Mouse (Mus musculus) MEL (cell line): Measurements from ENCODE around the gene Sh3gl3. TPM values are rescaled to one million over a fixed set of nuclear protein-coding genes. Genes with fewer than 3 reads are reported as not detected.

Experiments
- DNase-seq: peaks from one replicate; pipeline ENCODE4 v3.0.0; 2011; ENCODE audit warnings: low read depth, low spot score
- H3K27ac ChIP-seq: 2 replicates; pipeline ENCODE4 v1.5.1; 2012; ENCODE audit warnings: low read depth, mild to moderate bottlenecking, control low read depth, low read length, moderate library complexity; ENCODE audit not compliant: control insufficient read depth
- H3K27me3 ChIP-seq, 2 experiments: fragments of 150-350 bp in 1 of 2; sonication (generic) in 1 of 2; 2 replicates each; pipeline ENCODE4 v1.6.1; 2012; ENCODE audit warnings: low read length in 2 of 2, mild to moderate bottlenecking in 2 of 2, improper control_type of control experiment in 1 of 2, moderate library complexity in 1 of 2; ENCODE audit not compliant: insufficient read depth in 2 of 2, control insufficient read depth in 1 of 2
- H3K36me3 ChIP-seq, 2 experiments: 2 replicates each; pipeline ENCODE4 v1.6.1; 2012 to 2014; ENCODE audit warnings: low read length in 2 of 2, improper control_type of control experiment in 1 of 2, inconsistent platforms in 1 of 2, mild to moderate bottlenecking in 1 of 2; ENCODE audit not compliant: insufficient read depth in 2 of 2, control insufficient read depth in 1 of 2
- H3K4me1 ChIP-seq, 2 experiments: fragments of 150-350 bp in 1 of 2; sonication (generic) in 1 of 2; 2 replicates each; pipeline ENCODE4 v1.6.1; 2012; ENCODE audit warnings: low read length in 2 of 2, improper control_type of control experiment in 1 of 2, mild to moderate bottlenecking in 1 of 2; ENCODE audit not compliant: insufficient read depth in 2 of 2, control insufficient read depth in 1 of 2
- H3K4me3 ChIP-seq, 2 experiments: fragments of 150-350 bp in 1 of 2; sonication (generic) in 1 of 2; 2 replicates each; pipeline ENCODE4 v1.5.1; 2012; ENCODE audit warnings: low read depth in 2 of 2, low read length in 2 of 2, mild to moderate bottlenecking in 2 of 2, moderate library complexity in 2 of 2, control low read depth in 1 of 2, improper control_type of control experiment in 1 of 2; ENCODE audit not compliant: control insufficient read depth in 1 of 2, insufficient read depth in 1 of 2
- H3K79me2 ChIP-seq: 2 replicates; pipeline ENCODE4 v1.6.1; 2012; ENCODE audit warnings: mild to moderate bottlenecking, low read length, moderate library complexity; ENCODE audit not compliant: control insufficient read depth, poor library complexity, insufficient read depth
- H3K9ac ChIP-seq: 2 replicates; pipeline ENCODE4 v1.6.1; 2012; ENCODE audit warnings: low read depth, mild to moderate bottlenecking, control low read depth, low read length, moderate library complexity; ENCODE audit not compliant: control insufficient read depth, poor library complexity, severe bottlenecking
- H3K9me3 ChIP-seq: fragments of 150-350 bp; sonication (generic); replicated peaks from 2 replicates; pipeline ENCODE4 v1.6.1; 2012; ENCODE audit warnings: mild to moderate bottlenecking, low read length, improper control_type of control experiment, moderate library complexity; ENCODE audit not compliant: insufficient read depth
- ETS1 ChIP-seq: IDR thresholded peaks from 2 replicates; pipeline ENCODE4 v1.6.1; 2012; ENCODE audit warnings: low read depth, mild to moderate bottlenecking, inconsistent platforms, low read length, improper control_type of control experiment, moderate library complexity
- GABPA ChIP-seq: IDR thresholded peaks from 2 replicates; pipeline ENCODE4 v1.6.1; 2012; ENCODE audit warnings: low read depth, mild to moderate bottlenecking, inconsistent platforms, low read length, improper control_type of control experiment, moderate library complexity
- GATA1 ChIP-seq: IDR thresholded peaks from 2 replicates; pipeline ENCODE4 v1.6.1; 2011; ENCODE audit warnings: low read depth, low read length, improper control_type of control experiment
- MAFK ChIP-seq: IDR thresholded peaks from 2 replicates; pipeline ENCODE4 v1.6.1; 2011; ENCODE audit warnings: low read depth, mild to moderate bottlenecking, low read length, improper control_type of control experiment, borderline replicate concordance
- MAX ChIP-seq: IDR thresholded peaks from 2 replicates; pipeline ENCODE4 v1.6.1; 2011; ENCODE audit warnings: low read length, improper control_type of control experiment
- MAZ ChIP-seq: IDR thresholded peaks from 2 replicates; pipeline ENCODE4 v1.6.1; 2012; ENCODE audit warnings: low read depth, mild to moderate bottlenecking, inconsistent platforms, low read length, improper control_type of control experiment
- MEF2A ChIP-seq: IDR thresholded peaks from 2 replicates; pipeline ENCODE4 v1.6.1; 2014; ENCODE audit warnings: low read depth, mild to moderate bottlenecking, inconsistent platforms, low read length, improper control_type of control experiment; ENCODE audit not compliant: poor library complexity, insufficient replicate concordance, severe bottlenecking; ENCODE audit errors: extremely low read depth
- MXI1 ChIP-seq: IDR thresholded peaks from 2 replicates; pipeline ENCODE4 v1.6.1; 2011; ENCODE audit warnings: mild to moderate bottlenecking, low read depth, low read length, improper control_type of control experiment
- MYC ChIP-seq: IDR thresholded peaks from 2 replicates; pipeline ENCODE4 v1.6.1; 2011; ENCODE audit warnings: low read depth, mild to moderate bottlenecking, low read length, improper control_type of control experiment, moderate library complexity
- NELFE ChIP-seq: IDR thresholded peaks from 2 replicates; pipeline ENCODE4 v1.6.1; 2011; ENCODE audit warnings: low read depth, low read length, improper control_type of control experiment
- NRF1 ChIP-seq: IDR thresholded peaks from 2 replicates; pipeline ENCODE4 v1.6.1; 2014; ENCODE audit warnings: low read depth, mild to moderate bottlenecking, inconsistent platforms, low read length, improper control_type of control experiment, moderate library complexity; ENCODE audit not compliant: poor library complexity, insufficient read depth, severe bottlenecking
- POLR2AphosphoS2 ChIP-seq: IDR thresholded peaks from 2 replicates; pipeline ENCODE4 v1.6.1; 2011; ENCODE audit warnings: low read length, improper control_type of control experiment
- POLR2AphosphoS5 ChIP-seq: IDR thresholded peaks from 2 replicates; pipeline ENCODE4 v1.6.1; 2012; ENCODE audit warnings: low read depth, borderline replicate concordance, mild to moderate bottlenecking, inconsistent platforms, low read length, moderate library complexity, mixed read lengths
- SIN3A ChIP-seq: IDR thresholded peaks from 2 replicates; pipeline ENCODE4 v1.6.1; 2012; ENCODE audit warnings: low read length, improper control_type of control experiment, inconsistent platforms
- SMC3 ChIP-seq: IDR thresholded peaks from 2 replicates; pipeline ENCODE4 v1.6.1; 2011; ENCODE audit warnings: low read depth, low read length, improper control_type of control experiment
- TBP ChIP-seq: IDR thresholded peaks from 2 replicates; pipeline ENCODE4 v1.8.0; 2011; ENCODE audit warnings: low read depth, low read length, improper control_type of control experiment
- ZC3H11A ChIP-seq: IDR thresholded peaks from 2 replicates; pipeline ENCODE4 v1.6.1; 2012; ENCODE audit warnings: low read depth, mild to moderate bottlenecking, inconsistent platforms, low read length, improper control_type of control experiment
- ZKSCAN1 ChIP-seq: IDR thresholded peaks from 2 replicates; pipeline ENCODE4 v1.6.1; 2012; ENCODE audit warnings: low read depth, mild to moderate bottlenecking, inconsistent platforms, low read length, improper control_type of control experiment, moderate library complexity
- ZMIZ1 ChIP-seq: IDR thresholded peaks from 2 replicates; pipeline ENCODE4 v1.6.1; 2012; ENCODE audit warnings: low read depth, mild to moderate bottlenecking, inconsistent platforms, low read length, improper control_type of control experiment, moderate library complexity
- polyA plus RNA-seq, 2 experiments: library from polyadenylated mRNA; stranded (reverse) in 1 of 2; unstranded in 1 of 2; fragments of >175 nt in 1 of 2; fragments of >200 nt in 1 of 2; gene quantifications; 2 replicates each; pipeline versions ENCODE4 v1.2.1 to v1.2.4; 2012; ENCODE audit warnings: low replicate concordance in 2 of 2, low read depth in 1 of 2; ENCODE audit not compliant: insufficient read length in 2 of 2, insufficient read depth in 1 of 2, missing spikeins in 1 of 2
- total RNA-seq: library from RNA; depleted of rRNA; stranded (reverse); fragments of 300-350 nt; gene quantifications from 2 replicates; pipeline ENCODE4 v1.2.3, GENCODE M21; 2012

Gene Sh3gl3
- total and polyA plus RNA-seq, 3 experiments, result not detected

GRCm38 (mm10) chr7:82335211-82336121, 161.8 kb downstream of the Sh3gl3 start, which contains the start of gene Adamtsl3:
Gene Adamtsl3, plus strand, starts transcription at chr7:82335694.
- Histone ChIP-seq H3K9ac (no peak within 1 kb of the TSS), H3K9me3 (no peaks in the 10 kb centered on the region), H3K27ac (no peak within 1 kb of the TSS), H3K4me1 (no peaks in the 10 kb centered on the region), H3K27me3 (no peaks in the 10 kb centered on the region), H3K36me3 (no peaks in the 10 kb centered on the region), H3K79me2 (no peaks in the 10 kb centered on the region), H3K4me3 (no peak within 1 kb of the TSS)
- no peak for TF ChIP-seq MXI1
- TF ChIP-seq NRF1, result no peak
- no peak for TF ChIP-seq ETS1
- no peak for TF ChIP-seq POLR2AphosphoS5
- TF ChIP-seq ZC3H11A, result no peak
- TF ChIP-seq GATA1, result no peak
- TF ChIP-seq POLR2AphosphoS2, result no peak
- no peak for TF ChIP-seq MAFK
- TF ChIP-seq ZMIZ1, result no peak
- no peak for TF ChIP-seq TBP
- TF ChIP-seq ZKSCAN1, result no peak
- TF ChIP-seq MEF2A, result no peak
- no peak for DNase-seq

DNA sequence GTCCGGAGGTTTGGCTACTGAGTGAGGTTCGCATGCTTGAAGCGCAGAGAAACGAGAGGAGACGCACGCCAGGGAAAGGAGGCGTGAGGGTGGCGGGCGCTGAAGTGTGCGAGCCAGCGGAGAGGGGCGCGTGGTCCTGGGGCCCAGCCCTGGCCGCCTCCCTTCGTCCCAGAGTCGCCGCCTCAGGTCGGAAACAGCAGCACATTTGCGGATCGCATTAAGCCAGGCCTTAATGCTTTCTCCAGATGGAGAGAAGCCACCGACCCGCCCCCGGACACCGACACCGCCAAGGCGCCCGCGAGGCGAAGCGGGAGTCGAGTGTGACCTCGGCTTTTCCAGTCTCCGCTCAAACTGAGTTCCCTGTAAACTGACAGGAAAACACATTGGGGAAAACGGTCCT, 162.5 kb downstream of the Sh3gl3 start:
- Histone ChIP-seq H3K79me2 (no peaks in the 10 kb centered on the region), H3K4me3 (no peak overlapping the region), H3K27me3 (no peaks in the 10 kb centered on the region), H3K9me3 (no peaks in the 10 kb centered on the region), H3K9ac (no peak overlapping the region), H3K36me3 (no peaks in the 10 kb centered on the region), H3K4me1 (no peaks in the 10 kb centered on the region), H3K27ac (no peak overlapping the region)
- no peak for TF ChIP-seq SMC3
- TF ChIP-seq MAZ, result no peak
- no peak for TF ChIP-seq NELFE
- no peak for TF ChIP-seq NRF1
- TF ChIP-seq GABPA, result no peak
- no peak for TF ChIP-seq MAX
- no peak for TF ChIP-seq MEF2A
- no peak for TF ChIP-seq SIN3A
- TF ChIP-seq MYC, result no peak
- TF ChIP-seq MAFK, result no peak
- no peak for DNase-seq
